Mouse (Mus musculus): ENCODE measurements around the gene Tcl1b1. TPM values are rescaled to one million over a fixed set of nuclear protein-coding genes. Genes with fewer than 3 reads are reported as not detected.
"Not testable (repeated sequence)": the region's sequence is repeated elsewhere in the genome, so short reads cannot be mapped to it uniquely, and the experiment has no call there.

The Tcl1b1 gene
- polyA plus RNA-seq (2015; fragmentation: Nextera tagmentation; extraction: Ambion mirVana) = not detected in 2 replicates

DNA sequence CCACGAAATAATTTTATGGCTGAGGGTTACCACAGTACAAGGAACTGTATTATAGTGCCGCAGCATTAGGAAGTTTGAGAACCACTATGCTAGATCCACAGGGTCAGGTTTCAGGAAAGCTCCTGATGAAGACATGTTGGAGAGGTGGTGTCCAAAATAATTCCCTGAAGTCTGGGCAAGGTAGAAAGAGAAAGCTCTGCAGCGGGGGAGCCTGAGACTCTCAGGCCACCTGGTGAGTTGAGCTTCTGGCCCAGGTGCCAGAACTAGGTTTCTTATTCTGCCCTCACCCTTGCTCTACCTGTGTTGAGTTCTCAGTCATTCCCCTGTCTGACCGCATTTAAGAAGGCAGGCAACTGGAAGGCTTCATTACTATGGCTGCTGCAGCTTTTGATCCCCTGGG, at the start of gene Tcl1b1:
Tcl1b1 (plus strand) TSS at position 301 of the 400 bp plus-strand sequence.
- H3K9me3 ChIP-seq (replicated peaks) = no peaks in the 10 kb centered on the region
- no peaks in the 10 kb centered on the region for H3K4me1 ChIP-seq
- no peak within 1 kb of the TSS for H3K4me3 ChIP-seq (replicated peaks)
- H3K4me2 ChIP-seq = no peak within 1 kb of the TSS
- H3K36me3 ChIP-seq = no peaks in the 10 kb centered on the region
- no peak within 1 kb of the TSS for H3K9ac ChIP-seq (replicated peaks)
- WGBS = 83% methylated on average over 4 of the region's 4 CpGs
- no peak for ATAC-seq (ENCODE audit: low FRiP score)
- no peaks in the 10 kb centered on the region for H3K27me3 ChIP-seq (replicated peaks)
- H3K27ac ChIP-seq (replicated peaks) = no peak within 1 kb of the TSS

DNA sequence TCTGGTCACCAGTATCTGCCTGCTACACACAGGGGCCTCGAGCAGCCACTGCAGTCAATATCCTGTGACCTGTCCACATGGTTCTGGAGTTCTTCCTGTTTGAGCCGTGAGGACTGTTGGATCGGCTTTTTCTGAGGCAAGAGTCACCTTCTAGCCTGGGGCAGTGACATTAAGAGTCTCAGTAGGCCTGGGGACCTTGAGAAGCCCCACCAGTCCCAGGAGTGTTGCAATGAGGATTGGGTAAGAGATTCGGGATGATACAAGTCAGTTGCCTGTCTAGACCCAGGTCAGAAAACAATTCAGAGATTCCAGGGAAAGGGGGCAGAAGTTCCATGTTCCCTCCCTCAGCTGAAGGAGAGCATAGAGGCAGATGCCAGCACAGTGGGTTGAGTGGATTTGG, 49.7 kb upstream of the Tcl1b1 start:
- WGBS = 78% methylated on average over 4 of the region's 4 CpGs

DNA sequence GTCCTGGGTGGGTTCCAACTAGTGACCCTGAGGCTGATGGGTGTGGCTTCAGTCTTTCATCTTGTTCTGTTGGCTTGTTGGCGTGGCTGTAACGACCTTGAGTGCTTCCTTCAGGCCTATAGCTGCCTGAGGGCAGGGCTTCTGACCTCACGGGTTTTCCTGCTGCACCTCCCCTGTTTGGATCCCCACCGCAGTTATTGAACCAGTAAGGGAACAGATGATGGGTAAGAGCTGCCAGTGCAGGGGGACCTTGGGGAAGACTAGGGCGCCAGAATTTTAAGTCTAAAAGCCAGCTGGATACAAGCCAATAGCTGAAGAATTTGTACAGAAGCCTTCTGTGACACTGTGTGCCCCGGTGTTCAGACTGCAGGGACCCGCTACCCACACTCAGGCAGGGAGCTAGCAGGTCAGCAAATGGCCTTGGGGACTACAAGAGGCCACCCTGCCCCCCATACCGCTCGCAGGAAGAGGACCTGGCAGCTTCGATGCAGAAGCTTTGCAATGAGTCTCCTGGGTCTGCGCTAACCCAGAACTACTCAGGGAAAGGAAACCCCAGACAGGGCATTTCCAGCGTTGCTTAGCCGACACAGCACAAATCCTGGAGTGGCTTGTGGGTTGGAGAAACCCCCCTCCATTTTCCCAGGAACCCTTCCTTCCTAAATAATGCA, 47.0 kb upstream of the Tcl1b1 start:
- H3K9ac ChIP-seq (replicated peaks) = no peak overlapping the region
- no peaks in the 10 kb centered on the region for H3K9me3 ChIP-seq (replicated peaks)
- H3K27me3 ChIP-seq (replicated peaks) = no peaks in the 10 kb centered on the region
- ATAC-seq (ENCODE audit: low FRiP score) = peak; percentile 36
- no peak overlapping the region for H3K4me3 ChIP-seq (replicated peaks)
- peaks cover 36% of the 10 kb centered on the region for H3K4me1 ChIP-seq
- H3K4me2 ChIP-seq = peak overlapping the region; percentile 34
- 21% methylated on average over 13 of the region's 13 CpGs for whole genome bisulfite sequencing
- H3K27ac ChIP-seq (replicated peaks) = peak overlapping the region; percentile 76
- H3K36me3 ChIP-seq = no peaks in the 10 kb centered on the region

More for the DNA sequence above, 49.7 kb upstream of the Tcl1b1 start:
- no peaks in the 10 kb centered on the region for H3K27me3 ChIP-seq (replicated peaks)
- ATAC-seq (ENCODE audit: low FRiP score) = no peak
- no peaks in the 10 kb centered on the region for H3K9me3 ChIP-seq (replicated peaks)
- peaks cover 36% of the 10 kb centered on the region for H3K4me1 ChIP-seq
- no peak overlapping the region for H3K4me2 ChIP-seq
- peak overlapping the region; percentile 71 for H3K27ac ChIP-seq (replicated peaks)
- no peak overlapping the region for H3K9ac ChIP-seq (replicated peaks)
- no peak overlapping the region for H3K4me3 ChIP-seq (replicated peaks)
- H3K36me3 ChIP-seq = no peaks in the 10 kb centered on the region

DNA sequence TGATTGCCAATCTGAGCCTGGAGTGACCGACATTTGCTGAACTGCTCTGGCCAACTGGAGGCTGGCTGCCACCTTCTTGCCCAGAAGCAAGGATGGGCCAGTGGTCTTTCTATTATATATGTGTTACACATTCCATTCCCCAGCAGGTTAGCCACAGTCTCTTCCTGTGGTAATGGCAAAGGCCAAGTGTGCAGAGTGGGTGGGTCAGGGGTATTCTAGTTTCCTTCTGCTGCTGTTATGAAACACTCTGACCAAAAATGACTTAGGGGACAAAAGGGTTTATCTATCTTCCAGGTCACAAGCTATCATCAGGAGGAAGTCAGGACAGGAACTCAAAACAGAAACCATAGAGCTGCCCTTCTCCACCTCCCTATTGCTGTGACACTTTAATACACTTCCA, 42.8 kb upstream of the Tcl1b1 start:
- Histone ChIP-seq H3K9ac (replicated peaks) (no peak overlapping the region), H3K36me3 (no peaks in the 10 kb centered on the region), H3K4me2 (no peak overlapping the region), H3K9me3 (replicated peaks) (no peaks in the 10 kb centered on the region), H3K4me1 (peaks cover 17% of the 10 kb centered on the region), H3K27ac (replicated peaks) (no peak overlapping the region), H3K4me3 (replicated peaks) (no peak overlapping the region), H3K27me3 (replicated peaks) (no peaks in the 10 kb centered on the region)
- 93% methylated on average over 1 of the region's 1 CpGs for WGBS
- no peak for ATAC-seq (ENCODE audit: low FRiP score)

DNA sequence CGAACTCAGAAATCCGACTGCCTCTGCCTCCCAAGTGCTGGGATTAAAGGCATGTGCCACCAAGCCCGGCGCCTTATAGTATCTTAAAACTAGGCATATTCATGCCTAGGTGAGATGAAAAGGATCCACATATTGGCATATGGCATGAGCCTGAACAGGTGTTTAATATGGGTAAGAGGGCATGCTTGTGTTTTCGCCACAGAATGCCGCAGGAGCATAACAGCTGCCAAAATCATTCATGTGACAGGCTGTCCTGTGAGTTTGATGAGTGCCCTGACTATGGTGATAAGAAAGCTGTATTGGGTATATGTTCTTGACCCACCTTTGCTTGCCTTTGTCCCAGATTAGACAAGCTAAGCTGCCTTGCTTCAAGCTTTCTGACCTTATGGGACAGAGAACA, 34.1 kb upstream of the Tcl1b1 start:
- no peak overlapping the region for H3K27ac ChIP-seq (replicated peaks)
- H3K9me3 ChIP-seq (replicated peaks) = no peaks in the 10 kb centered on the region
- H3K4me3 ChIP-seq (replicated peaks) = no peak overlapping the region
- H3K4me1 ChIP-seq = no peaks in the 10 kb centered on the region
- WGBS = 85% methylated on average over 6 of the region's 6 CpGs
- H3K4me2 ChIP-seq = no peak overlapping the region
- no peak overlapping the region for H3K9ac ChIP-seq (replicated peaks)
- no peak for ATAC-seq (ENCODE audit: low FRiP score)
- H3K27me3 ChIP-seq (replicated peaks) = no peaks in the 10 kb centered on the region
- H3K36me3 ChIP-seq = no peaks in the 10 kb centered on the region

DNA sequence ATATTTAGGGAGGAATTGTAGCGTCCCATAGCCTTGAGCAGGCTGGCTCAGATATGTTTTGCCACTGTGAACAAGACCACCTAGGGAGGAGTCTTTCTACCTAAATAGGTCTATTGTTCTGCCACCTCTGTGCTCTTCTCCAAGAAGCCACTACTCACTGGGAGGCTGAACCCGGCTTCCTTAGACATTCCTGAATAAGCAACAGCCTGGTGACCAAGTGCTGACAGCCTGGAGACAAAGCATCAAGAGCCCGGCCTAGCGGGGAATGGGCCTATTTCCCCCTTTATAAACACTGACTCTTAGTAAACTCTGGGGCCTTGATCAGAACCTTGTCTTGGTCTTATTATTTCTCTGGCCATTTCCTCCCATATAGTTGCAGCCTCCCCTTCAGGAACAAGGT, 33.0 kb upstream of the Tcl1b1 start:
- Histone ChIP-seq H3K36me3 (no peaks in the 10 kb centered on the region), H3K4me3 (replicated peaks) (no peak overlapping the region), H3K9me3 (replicated peaks) (no peaks in the 10 kb centered on the region), H3K9ac (replicated peaks) (no peak overlapping the region), H3K27ac (replicated peaks) (no peak overlapping the region), H3K27me3 (replicated peaks) (no peaks in the 10 kb centered on the region), H3K4me1 (no peaks in the 10 kb centered on the region), H3K4me2 (no peak overlapping the region)
- WGBS = 58% methylated on average over 4 of the region's 4 CpGs
- no peak for ATAC-seq (ENCODE audit: low FRiP score)

DNA sequence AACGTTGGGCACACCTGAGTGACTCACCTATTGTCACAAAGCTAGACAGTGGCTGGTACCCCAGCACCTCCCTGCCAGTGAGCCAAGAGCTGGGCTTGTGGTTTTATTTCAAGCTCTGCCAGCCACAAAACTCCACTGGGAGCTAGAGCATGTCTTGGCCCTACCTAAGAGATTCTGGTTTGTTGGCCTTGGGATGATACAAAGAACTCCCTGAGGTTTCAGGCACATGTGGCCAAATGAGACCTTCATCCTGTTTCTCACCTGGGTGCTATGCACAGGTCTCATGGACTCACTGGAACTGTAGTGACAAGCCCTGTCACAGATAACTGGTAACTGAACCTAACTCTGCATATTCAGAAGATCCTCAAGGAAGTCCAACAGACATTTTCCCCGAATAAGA, 31.9 kb upstream of the Tcl1b1 start:
- Histone ChIP-seq H3K27ac (replicated peaks) (no peak overlapping the region), H3K4me3 (replicated peaks) (no peak overlapping the region), H3K9ac (replicated peaks) (no peak overlapping the region), H3K4me2 (no peak overlapping the region), H3K9me3 (replicated peaks) (no peaks in the 10 kb centered on the region), H3K27me3 (replicated peaks) (no peaks in the 10 kb centered on the region), H3K36me3 (no peaks in the 10 kb centered on the region), H3K4me1 (no peaks in the 10 kb centered on the region)
- WGBS = 93% methylated on average over 2 of the region's 2 CpGs
- ATAC-seq (ENCODE audit: low FRiP score) = no peak

DNA sequence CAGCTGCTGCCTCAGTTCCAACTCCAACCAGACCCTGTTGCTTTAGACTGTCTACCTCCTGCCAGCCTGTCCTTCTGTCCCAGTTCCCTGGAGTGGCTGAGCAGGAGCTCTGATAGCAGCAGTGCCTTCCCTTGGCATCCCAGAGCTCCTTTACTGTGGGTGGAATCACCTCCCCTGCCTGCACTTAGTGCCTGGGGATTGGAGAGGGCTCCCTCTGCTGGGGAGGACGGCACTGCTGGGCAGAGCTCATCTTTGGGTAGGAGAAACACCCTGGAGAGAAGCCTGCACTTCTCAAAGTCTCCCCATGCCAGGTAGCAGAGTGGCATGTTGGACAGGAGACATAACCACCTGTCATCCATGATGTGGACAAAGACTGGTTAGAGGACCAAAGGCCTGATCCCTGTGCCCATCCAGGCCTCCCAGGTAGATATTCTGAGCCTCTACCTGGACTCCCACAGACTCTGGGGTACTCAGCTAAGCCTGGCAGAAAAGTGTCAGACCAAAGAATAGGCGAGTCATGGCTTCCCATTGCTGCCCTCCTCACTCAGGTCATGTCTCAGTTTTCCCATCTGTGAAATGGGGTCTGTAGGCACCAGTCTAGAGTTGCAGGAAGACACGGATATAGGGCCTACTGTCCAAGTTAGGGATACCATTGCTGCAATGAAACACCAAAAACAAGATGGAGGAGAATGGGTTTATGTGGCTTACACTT, 29.8 kb upstream of the Tcl1b1 start:
- H3K9ac ChIP-seq (replicated peaks); H3K9me3 ChIP-seq (replicated peaks); ATAC-seq (ENCODE audit: low FRiP score); H3K27me3 ChIP-seq (replicated peaks); H3K4me3 ChIP-seq (replicated peaks); H3K4me2 ChIP-seq; H3K36me3 ChIP-seq; H3K4me1 ChIP-seq; H3K27ac ChIP-seq (replicated peaks): not testable (repeated sequence)
- 58% methylated on average over 3 of the region's 3 CpGs for WGBS

DNA sequence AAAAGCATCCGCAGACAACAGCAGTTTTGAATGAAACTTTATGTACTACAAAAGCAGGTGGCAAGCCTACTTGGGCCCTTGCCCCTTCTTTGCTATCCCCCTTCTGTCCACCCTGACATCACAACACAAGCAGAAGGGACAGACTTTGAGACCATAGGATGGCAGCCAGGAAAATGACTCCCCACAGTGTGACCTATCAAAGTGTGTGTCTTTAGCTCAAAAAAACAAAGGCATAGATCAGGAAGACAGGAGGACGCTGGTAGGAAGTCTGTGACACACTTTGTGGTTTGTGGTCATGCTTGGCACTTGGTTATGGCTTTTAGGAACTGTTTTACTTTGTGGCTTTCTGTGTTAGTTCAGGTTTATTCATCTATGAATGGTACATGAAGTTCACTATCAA, 25.3 kb upstream of the Tcl1b1 start:
- H3K4me3 ChIP-seq (replicated peaks); H3K9me3 ChIP-seq (replicated peaks); H3K27me3 ChIP-seq (replicated peaks); H3K36me3 ChIP-seq; H3K4me1 ChIP-seq; H3K9ac ChIP-seq (replicated peaks); H3K27ac ChIP-seq (replicated peaks); ATAC-seq (ENCODE audit: low FRiP score); H3K4me2 ChIP-seq: not testable (repeated sequence)
- 71% methylated on average over 2 of the region's 2 CpGs for WGBS

DNA sequence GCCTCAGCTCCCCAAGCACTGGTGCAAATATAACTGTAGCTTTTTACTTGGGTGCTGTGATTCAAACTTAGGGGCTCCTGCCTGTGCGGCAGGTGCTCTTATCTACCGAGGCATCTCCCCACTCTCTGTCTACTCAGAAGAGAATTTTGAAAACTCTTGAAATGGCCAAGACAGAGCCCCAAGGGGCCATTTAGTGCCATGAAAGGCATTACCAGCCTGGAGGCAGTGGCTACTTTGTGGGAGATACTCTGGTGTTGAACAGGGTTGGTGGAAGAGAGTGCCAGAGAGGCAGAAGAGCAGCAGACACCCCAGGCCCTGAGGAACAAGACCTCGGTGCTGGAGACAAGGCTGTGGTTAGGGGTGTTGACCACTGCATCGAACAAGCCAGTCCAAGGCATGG, 24.7 kb upstream of the Tcl1b1 start:
- H3K27ac ChIP-seq (replicated peaks); H3K9me3 ChIP-seq (replicated peaks); H3K4me1 ChIP-seq; ATAC-seq (ENCODE audit: low FRiP score); H3K4me3 ChIP-seq (replicated peaks); H3K27me3 ChIP-seq (replicated peaks); H3K9ac ChIP-seq (replicated peaks); H3K36me3 ChIP-seq; H3K4me2 ChIP-seq: not testable (repeated sequence)
- 88% methylated on average over 4 of the region's 4 CpGs for WGBS

DNA sequence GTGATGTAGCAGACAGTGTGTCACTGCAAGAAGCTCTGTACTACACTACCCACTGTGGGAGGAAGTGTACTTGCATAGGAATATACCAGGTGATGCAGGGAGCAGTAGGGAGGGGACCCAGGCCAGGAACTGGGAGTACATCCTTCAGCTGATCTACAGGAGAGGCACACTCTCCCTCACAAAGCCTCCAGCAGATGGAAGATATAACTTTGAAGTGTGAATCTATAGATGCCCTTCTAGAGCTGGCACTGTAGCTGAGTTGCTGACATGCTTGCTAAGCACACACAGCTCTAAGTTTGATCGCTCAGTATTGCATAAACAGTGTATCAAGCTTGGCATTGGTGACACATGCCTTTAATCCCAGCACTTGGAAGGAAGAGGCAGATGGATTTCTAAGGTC, 21.8 kb upstream of the Tcl1b1 start:
- WGBS = 94% methylated on average over 1 of the region's 1 CpGs
- H3K27ac ChIP-seq (replicated peaks); ATAC-seq (ENCODE audit: low FRiP score); H3K4me2 ChIP-seq; H3K36me3 ChIP-seq; H3K27me3 ChIP-seq (replicated peaks); H3K4me1 ChIP-seq; H3K9me3 ChIP-seq (replicated peaks); H3K4me3 ChIP-seq (replicated peaks); H3K9ac ChIP-seq (replicated peaks): not testable (repeated sequence)

DNA sequence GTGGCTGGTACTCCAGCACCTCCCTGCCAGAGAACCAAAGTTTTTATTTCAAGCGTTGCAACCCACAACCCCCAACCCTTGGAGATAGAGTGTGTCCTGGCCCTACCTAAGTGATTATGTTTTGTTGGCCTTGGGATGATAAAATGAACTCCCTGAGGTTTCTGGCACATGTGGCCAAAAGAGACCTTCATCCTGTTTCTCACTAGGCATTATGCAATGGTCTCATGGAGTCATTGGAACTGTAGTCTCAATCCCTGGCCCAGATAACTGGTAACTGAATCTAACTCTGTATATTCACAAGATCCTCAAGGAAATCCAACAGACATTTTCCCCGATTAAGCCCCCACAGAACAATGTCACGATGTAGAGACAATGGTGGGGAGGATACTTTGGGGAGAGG, 16.4 kb upstream of the Tcl1b1 start:
- Histone ChIP-seq H3K9ac (replicated peaks) (no peak overlapping the region), H3K4me2 (no peak overlapping the region), H3K27me3 (replicated peaks) (no peaks in the 10 kb centered on the region), H3K4me1 (no peaks in the 10 kb centered on the region), H3K9me3 (replicated peaks) (no peaks in the 10 kb centered on the region), H3K36me3 (no peaks in the 10 kb centered on the region), H3K4me3 (replicated peaks) (no peak overlapping the region), H3K27ac (replicated peaks) (no peak overlapping the region)
- ATAC-seq (ENCODE audit: low FRiP score) = no peak
- WGBS = 95% methylated on average over 3 of the region's 3 CpGs
